Mouse (Mus musculus): Measurements from ENCODE around the gene Rab8a.
A peak's percentile ranks its signal among the peaks of the same experiment; 100 is the strongest.
"Not testable (repeated sequence)": the region's sequence is repeated elsewhere in the genome, so short reads cannot be mapped to it uniquely, and the experiment has no call there.

Gene Rab8a

DNA sequence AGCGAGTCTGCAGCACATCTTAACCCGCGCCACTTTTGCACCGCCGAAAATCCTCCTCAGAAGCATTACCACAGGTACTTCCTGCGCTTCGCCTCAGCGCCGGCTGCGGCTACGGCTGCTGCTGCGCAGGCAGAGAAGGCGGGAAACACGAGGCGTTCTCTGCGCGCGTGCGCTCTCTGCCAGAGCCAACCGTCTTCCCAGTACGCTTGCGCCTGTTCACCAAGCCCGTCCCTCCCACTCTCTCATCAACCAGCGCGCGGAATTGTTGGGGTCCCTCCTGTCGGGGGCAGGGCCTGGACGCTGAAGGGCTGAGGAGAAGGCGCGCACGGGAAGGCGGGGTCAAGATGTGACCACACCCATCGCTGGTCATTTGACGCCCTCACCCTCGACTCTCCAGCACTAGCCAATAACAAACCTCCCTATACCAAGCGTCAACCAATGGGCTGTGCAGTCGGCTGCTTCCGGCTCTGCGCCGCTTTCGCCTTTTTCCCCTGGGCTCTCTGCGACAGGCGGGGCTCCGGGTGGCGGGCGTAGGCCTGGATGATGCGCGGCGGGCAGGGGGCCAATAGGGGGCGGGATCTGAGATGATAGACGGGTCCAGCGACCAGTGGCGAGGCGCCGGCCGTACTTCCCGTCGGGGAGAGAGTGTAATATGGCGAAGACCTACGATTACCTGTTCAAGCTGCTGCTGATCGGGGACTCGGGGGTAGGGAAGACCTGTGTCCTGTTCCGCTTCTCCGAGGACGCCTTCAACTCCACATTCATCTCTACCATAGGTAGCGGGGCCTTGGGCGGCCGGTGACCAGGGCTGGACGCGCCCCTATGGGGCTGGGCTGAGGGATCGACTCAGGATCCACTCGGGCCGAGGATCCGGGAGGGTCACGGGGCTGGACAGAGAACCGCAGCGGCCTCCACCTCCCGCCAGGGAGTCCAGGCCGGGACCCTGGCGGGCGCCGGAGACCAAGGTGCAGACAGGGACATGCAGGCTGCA, at the start of gene Rab8a:
Gene Rab8a, plus strand, starts transcription at position 494 of the 991 bp plus-strand sequence.
- peak; percentile 100 for DNase-seq

- no peak for DNase-seq
These were observed 48.5 kb upstream of the Rab8a start for GRCm38 (mm10) chr8:72112486-72112885.

GRCm38 (mm10) chr8:72115202-72115601, 45.8 kb upstream of the Rab8a start:
- no peak for DNase-seq

GRCm38 (mm10) chr8:72118616-72119015, 42.4 kb upstream of the Rab8a start:
- no peak for DNase-seq

DNA sequence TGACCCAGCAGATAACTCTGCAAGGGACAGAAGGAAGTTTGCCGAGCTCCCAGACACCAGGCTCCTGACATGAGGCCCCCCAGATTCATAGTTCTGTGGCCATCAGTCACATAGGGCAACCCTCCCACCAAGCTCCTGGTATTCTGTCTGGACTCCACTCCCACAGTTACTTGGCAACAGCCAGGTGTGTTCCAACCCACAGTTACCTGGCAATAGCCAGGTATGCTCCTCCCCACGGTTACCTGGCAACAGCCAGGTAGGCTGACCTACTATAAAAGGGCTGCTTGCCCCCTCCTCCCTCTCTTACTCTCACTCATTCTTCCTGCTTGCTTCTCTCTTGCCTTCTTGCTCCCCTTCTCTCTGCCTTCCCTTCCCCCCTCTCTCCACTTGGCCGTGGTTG, 39.5 kb upstream of the Rab8a start:
- DNase-seq: not testable (repeated sequence)

- no peak for DNase-seq
These were observed 39.0 kb upstream of the Rab8a start for GRCm38 (mm10) chr8:72121997-72122396.

DNA sequence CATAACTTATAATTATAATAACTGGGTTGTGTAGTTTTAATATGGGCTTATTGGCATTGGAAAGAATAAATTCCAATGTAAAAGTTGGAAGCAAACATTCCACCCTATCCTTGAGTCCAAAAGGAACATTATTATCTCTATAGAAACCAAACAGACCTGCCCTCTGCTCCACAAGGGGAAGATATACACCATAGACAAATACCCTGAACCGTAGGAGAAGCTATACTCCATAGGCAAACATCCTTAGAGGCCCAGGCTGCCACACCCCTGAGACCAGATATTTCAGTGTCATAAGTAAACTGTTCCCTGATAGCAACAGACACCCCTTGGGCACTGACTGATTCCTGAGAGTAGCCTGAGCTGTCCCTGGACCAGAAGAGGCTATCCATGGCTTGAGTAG, 33.2 kb upstream of the Rab8a start:
- no peak for DNase-seq

DNA sequence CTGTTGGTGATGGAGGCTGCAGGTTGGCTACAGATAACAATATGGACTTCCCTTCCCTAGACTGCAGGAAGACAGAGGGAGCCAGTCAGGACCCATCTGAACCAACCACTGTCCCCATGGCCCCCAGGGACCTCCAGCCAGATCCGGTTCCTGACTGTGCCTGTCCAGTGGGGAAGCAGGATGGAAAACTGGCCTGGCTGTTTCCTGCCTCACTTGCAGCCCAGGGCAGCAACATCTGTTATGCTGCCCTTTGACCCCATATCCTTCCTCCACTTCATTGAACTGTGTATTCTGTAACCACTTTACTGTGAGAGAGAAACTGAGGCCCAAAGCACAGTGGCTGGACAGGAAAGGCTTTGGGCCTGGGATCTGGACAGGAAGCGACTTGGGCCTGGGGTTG, 29.7 kb upstream of the Rab8a start:
- DNase-seq: peak; percentile 54

GRCm38 (mm10) chr8:72131901-72132300, 29.1 kb upstream of the Rab8a start:
- no peak for DNase-seq

DNA sequence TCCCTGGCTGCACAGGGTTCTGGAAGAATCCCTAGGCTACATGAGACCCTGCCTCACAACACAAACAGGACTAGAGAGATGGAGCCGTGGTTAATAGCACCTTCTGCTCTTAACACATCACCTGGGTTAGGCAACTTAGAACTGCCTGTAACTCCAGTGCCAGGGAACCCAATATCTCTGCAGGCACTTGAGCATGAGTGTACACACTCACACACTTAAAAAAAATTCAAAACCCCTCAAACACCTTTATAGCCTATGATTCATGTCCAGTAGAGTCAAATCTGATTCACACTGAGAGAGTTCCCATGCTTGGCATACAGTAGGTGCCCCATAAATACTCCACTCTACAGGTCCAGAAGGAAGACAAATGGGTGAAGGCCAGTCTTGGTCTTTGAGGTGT, 28.6 kb upstream of the Rab8a start:
- no peak for DNase-seq

DNA sequence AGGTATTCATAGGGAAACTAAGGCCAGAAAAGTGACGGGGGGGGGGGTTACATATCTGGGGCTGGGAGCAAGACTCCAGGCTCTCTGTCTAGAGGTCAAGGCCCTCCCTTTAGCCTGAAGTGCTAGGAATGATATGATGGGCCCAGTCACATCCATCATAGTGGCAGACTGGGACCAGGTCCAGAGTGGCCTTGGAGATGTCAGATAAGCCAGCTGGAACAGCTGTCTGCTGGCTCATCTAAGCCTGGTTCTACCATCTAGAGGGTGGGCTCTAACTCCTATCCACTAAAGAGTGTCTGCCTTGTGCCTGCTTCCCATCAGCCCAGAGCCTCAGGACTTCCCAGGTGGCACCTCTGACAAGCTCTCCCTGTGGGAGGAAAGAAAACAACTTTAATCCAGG, 28.1 kb upstream of the Rab8a start:
- peak; percentile 22 for DNase-seq

GRCm38 (mm10) chr8:72133507-72133906, 27.5 kb upstream of the Rab8a start:
- no peak for DNase-seq

- peak; percentile 64 for DNase-seq
These were observed 26.1 kb upstream of the Rab8a start, which contains the start of gene Tpm4 for GRCm38 (mm10) chr8:72134756-72135445. Gene Tpm4 (plus strand): TSS chr8:72134975.

GRCm38 (mm10) chr8:72135446-72136301, 25.3 kb upstream of the Rab8a start:
- peak; percentile 36 for DNase-seq

DNA sequence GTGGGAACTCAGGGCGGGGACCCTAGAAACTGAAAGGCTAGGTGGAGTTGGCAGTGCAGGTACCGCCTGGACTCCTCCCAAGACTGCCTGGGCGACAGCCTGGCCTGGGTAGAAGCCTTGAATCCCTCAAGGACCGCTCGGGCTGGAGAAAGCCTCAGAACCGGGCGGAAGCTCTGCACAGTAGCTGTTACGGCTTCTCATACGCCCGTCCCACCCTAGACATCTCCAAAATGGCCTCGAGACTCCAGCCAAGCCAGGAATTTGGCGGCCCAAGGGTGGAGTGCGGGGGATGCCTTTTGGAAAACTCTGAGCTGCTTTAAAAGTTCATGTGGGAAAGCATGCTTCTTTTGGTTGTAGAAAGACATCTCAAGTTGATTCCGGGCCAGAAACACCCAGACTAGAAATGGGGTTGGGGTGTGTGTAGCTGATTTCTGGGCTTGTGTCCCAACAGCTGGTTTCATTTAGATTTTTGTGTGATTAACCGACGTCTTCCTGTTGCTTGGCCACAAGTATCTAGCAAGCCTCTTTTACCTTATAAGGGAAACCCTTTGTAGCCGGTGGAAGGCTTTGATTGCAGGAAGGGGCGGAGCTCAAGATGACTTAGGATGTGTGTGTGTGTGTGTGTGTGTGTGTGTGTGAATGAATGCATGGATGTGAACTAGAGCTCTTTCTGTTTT, 24.6 kb upstream of the Rab8a start:
- DNase-seq: peak; percentile 72

GRCm38 (mm10) chr8:72137431-72137830, 23.6 kb upstream of the Rab8a start:
- no peak for DNase-seq

DNA sequence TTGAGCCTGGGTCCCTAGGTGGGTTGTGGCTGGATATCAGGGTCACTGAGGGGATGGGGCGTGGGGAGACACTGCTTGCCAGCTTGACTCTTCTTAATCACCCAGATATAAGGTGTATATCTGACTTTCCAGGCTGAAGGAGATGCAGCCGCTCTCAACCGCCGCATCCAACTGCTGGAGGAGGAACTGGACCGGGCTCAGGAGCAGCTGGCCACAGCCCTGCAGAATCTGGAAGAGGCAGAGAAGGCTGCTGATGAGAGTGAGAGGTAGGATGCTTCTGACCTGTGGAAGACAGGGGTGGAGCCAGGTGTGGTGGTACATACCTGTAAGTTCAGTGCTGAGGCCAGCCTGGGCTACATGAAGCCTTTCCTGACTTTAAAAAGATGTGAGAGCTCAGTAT, 22.5 kb upstream of the Rab8a start:
- DNase-seq: no peak

- no peak for DNase-seq
These were observed 17.7 kb upstream of the Rab8a start for GRCm38 (mm10) chr8:72143256-72143824.

GRCm38 (mm10) chr8:72144345-72144975, 16.5 kb upstream of the Rab8a start:
- no peak for DNase-seq

DNA sequence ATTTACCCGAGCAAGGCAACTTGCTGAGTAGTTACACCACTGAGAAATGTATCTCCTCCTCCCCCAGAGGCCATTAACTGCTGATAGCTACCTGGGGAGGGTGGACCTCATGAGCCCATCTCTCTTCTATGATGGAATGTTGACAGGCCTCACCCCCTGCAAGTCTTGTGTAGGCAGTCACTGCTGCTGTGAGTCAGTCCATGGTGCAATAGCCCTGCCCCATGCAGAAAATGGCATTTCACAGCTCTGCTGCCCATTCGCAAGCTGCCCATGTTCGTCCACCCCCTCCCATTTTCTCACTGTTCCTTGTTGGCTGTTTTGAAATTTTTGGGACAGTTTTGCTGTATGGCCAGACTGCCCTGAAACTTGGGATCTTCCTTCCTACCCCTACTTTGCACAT, 15.5 kb upstream of the Rab8a start:
- no peak for DNase-seq

- DNase-seq: no peak
These were observed 14.9 kb upstream of the Rab8a start for GRCm38 (mm10) chr8:72146056-72146455.

Measured in kidney, adult 11 months (tissue).